Mouse (Mus musculus) small intestine, adult 2 months (tissue): ENCODE data around the gene Elmo1. TPM values are rescaled to one million over a fixed set of nuclear protein-coding genes. Genes with fewer than 3 reads are reported as not detected.
"Not testable (repeated sequence)": the region's sequence is repeated elsewhere in the genome, so short reads cannot be mapped to it uniquely, and the experiment has no call there.

Experiments used
- H3K27ac ChIP-seq: fragments of 200-500 bp; 2 replicates; pipeline ENCODE4 v1.5.1; 2012; ENCODE audit warnings: low read depth, low read length, control low read depth, inconsistent platforms; ENCODE audit not compliant: insufficient read depth
- H3K27me3 ChIP-seq: fragments of 200-500 bp; 2 replicates; pipeline ENCODE4 v1.6.1; 2012; ENCODE audit warnings: mild to moderate bottlenecking, moderate library complexity, low read length, inconsistent platforms; ENCODE audit not compliant: control insufficient read depth, insufficient read depth
- H3K36me3 ChIP-seq: fragments of 200-500 bp; 2 replicates; pipeline ENCODE4 v1.6.1; 2012; ENCODE audit warnings: mild to moderate bottlenecking, low read length, control low read depth, inconsistent platforms; ENCODE audit not compliant: control insufficient read depth, insufficient read depth
- H3K4me1 ChIP-seq: fragments of 200-500 bp; 2 replicates; pipeline ENCODE4 v1.6.1; 2012; ENCODE audit warnings: low read length, inconsistent platforms, mixed read lengths; ENCODE audit not compliant: control insufficient read depth, insufficient read depth, insufficient read length
- H3K4me3 ChIP-seq: fragments of 200-500 bp; 2 replicates; pipeline ENCODE4 v1.5.1; 2012; ENCODE audit warnings: low read depth, mild to moderate bottlenecking, control low read depth, inconsistent platforms, low read length, moderate library complexity
- CTCF ChIP-seq: fragments of 200-500 bp; IDR thresholded peaks from 2 replicates; pipeline ENCODE4 v1.5.1; 2012; ENCODE audit warnings: low read depth, mild to moderate bottlenecking, control low read depth, inconsistent platforms, low read length, moderate library complexity, mixed read lengths; ENCODE audit not compliant: insufficient replicate concordance, insufficient read length; ENCODE audit errors: extremely low read depth
- POLR2A ChIP-seq: fragments of 200-500 bp; IDR thresholded peaks from 2 replicates; pipeline ENCODE4 v1.6.1; 2012; ENCODE audit warnings: low read depth, mild to moderate bottlenecking, control low read depth, inconsistent platforms, low read length, moderate library complexity
- WGBS: fragments of 180-500 bp; shearing (Covaris S2); methylation state at CpG from one replicate; pipeline ENCODE4 v1.1.7; 2018; 5-methylcytosine and 5-hydroxymethylcytosine counted together
- polyA plus RNA-seq: library from polyadenylated mRNA; depleted of rRNA; stranded (reverse); fragments of >200 nt; gene quantifications from 2 replicates; pipeline ENCODE4 v1.2.3, GENCODE M21; 2012

Gene Elmo1
- polyA plus RNA-seq, 1 experiment, result 23.8 TPM

- 82% methylated on average over 7 of the region's 7 CpGs for WGBS
- no peak overlapping the region for H3K27ac ChIP-seq
- H3K4me1 ChIP-seq, result no peaks in the 10 kb centered on the region
- no peak overlapping the region for H3K4me3 ChIP-seq
- no peaks in the 10 kb centered on the region for H3K36me3 ChIP-seq
- H3K27me3 ChIP-seq, result no peaks in the 10 kb centered on the region
- TF ChIP-seq POLR2A, result no peak
These were observed 532.9 kb downstream of the Elmo1 start for GRCm38 (mm10) chr13:20623071-20623850.

GRCm38 (mm10) chr13:20627796-20628195 lies 537.4 kb downstream of the Elmo1 start:
- Histone ChIP-seq H3K4me1 (no peaks in the 10 kb centered on the region), H3K27me3 (no peaks in the 10 kb centered on the region), H3K27ac (no peak overlapping the region), H3K4me3 (no peak overlapping the region), H3K36me3 (no peaks in the 10 kb centered on the region)
- 84% methylated on average over 6 of the region's 6 CpGs for WGBS
- TF ChIP-seq POLR2A, result no peak
- TF ChIP-seq CTCF, result no peak

GRCm38 (mm10) chr13:20632477-20632876 lies 542.1 kb downstream of the Elmo1 start:
- Histone ChIP-seq H3K27ac (no peak overlapping the region), H3K4me1 (no peaks in the 10 kb centered on the region), H3K36me3 (no peaks in the 10 kb centered on the region), H3K27me3 (no peaks in the 10 kb centered on the region), H3K4me3 (no peak overlapping the region)
- no peak for TF ChIP-seq CTCF
- WGBS, result 44% methylated on average over 5 of the region's 5 CpGs

- WGBS, result 49% methylated on average over 2 of the region's 2 CpGs
- not testable (repeated sequence) for H3K36me3 ChIP-seq, H3K4me3 ChIP-seq, H3K4me1 ChIP-seq, H3K27ac ChIP-seq, H3K27me3 ChIP-seq
These were observed 544.3 kb downstream of the Elmo1 start for GRCm38 (mm10) chr13:20634679-20635078.

- Histone ChIP-seq H3K27ac (no peak overlapping the region), H3K36me3 (no peaks in the 10 kb centered on the region), H3K4me1 (no peaks in the 10 kb centered on the region), H3K4me3 (no peak overlapping the region), H3K27me3 (no peaks in the 10 kb centered on the region)
- TF ChIP-seq CTCF (no peak), POLR2A (no peak)
- WGBS, result 67% methylated on average over 2 of the region's 2 CpGs
These were observed 545.2 kb downstream of the Elmo1 start for GRCm38 (mm10) chr13:20635646-20636045.
